Mouse (Mus musculus) embryonic facial prominence, embryonic 15.5 days (tissue): ENCODE results near the gene Isy1. TPM values are rescaled to one million over a fixed set of nuclear protein-coding genes. Genes with fewer than 3 reads are reported as not detected.
"Not testable (repeated sequence)": the region's sequence is repeated elsewhere in the genome, so short reads cannot be mapped to it uniquely, and the experiment has no call there.

Experiments
- ATAC-seq: fragments of 200-750 bp; cut with Nextera tagmentation; 2 replicates; pipeline ENCODE4 v1.8.0; 2017; ENCODE audit warnings: low read depth, moderate TSS enrichment; ENCODE audit not compliant: insufficient number of reproducible peaks, low FRiP score, low TSS enrichment
- H3K27ac ChIP-seq: fragments of 300-500 bp; sonication (generic); replicated peaks from 2 replicates; pipeline ENCODE4 v1.5.1; 2015; ENCODE audit warnings: mild to moderate bottlenecking, inconsistent platforms
- H3K27me3 ChIP-seq: fragments of 300-500 bp; sonication (generic); 2 replicates; pipeline ENCODE4 v1.6.1; 2015; ENCODE audit warnings: inconsistent platforms
- H3K36me3 ChIP-seq: fragments of 300-500 bp; sonication (generic); 2 replicates; pipeline ENCODE4 v1.6.1; 2015; ENCODE audit warnings: mild to moderate bottlenecking, inconsistent platforms
- H3K4me1 ChIP-seq: fragments of 300-500 bp; sonication (generic); 2 replicates; pipeline ENCODE4 v1.6.1; 2015; ENCODE audit warnings: inconsistent platforms
- H3K4me2 ChIP-seq: fragments of 300-500 bp; sonication (generic); replicated peaks from 2 replicates; pipeline ENCODE4 v1.6.1; 2015; ENCODE audit warnings: mild to moderate bottlenecking, inconsistent platforms
- H3K4me3 ChIP-seq: fragments of 300-500 bp; sonication (generic); replicated peaks from 2 replicates; pipeline ENCODE4 v1.5.1; 2015; ENCODE audit warnings: mild to moderate bottlenecking, inconsistent platforms
- H3K9ac ChIP-seq: fragments of 300-500 bp; sonication (generic); 2 replicates; pipeline ENCODE4 v1.6.1; 2015; ENCODE audit warnings: inconsistent platforms
- H3K9me3 ChIP-seq: fragments of 300-500 bp; sonication (generic); replicated peaks from 2 replicates; pipeline ENCODE4 v1.6.1; 2016; ENCODE audit warnings: inconsistent platforms
- WGBS: fragments of 180-500 bp; shearing (Covaris S2); methylation state at CpG from one replicate; pipeline ENCODE4 v1.1.7; 2015; 5-methylcytosine and 5-hydroxymethylcytosine counted together
- polyA plus RNA-seq: library from polyadenylated mRNA; unstranded; fragments of >200 nt; fragmentation: Nextera tagmentation; extraction: Ambion mirVana; gene quantifications from 2 replicates; pipeline ENCODE4 v1.2.1, GENCODE M21; 2015

Isy1 gene
- polyA plus RNA-seq, 1 experiment from 2014 or later = 48.7 TPM

DNA sequence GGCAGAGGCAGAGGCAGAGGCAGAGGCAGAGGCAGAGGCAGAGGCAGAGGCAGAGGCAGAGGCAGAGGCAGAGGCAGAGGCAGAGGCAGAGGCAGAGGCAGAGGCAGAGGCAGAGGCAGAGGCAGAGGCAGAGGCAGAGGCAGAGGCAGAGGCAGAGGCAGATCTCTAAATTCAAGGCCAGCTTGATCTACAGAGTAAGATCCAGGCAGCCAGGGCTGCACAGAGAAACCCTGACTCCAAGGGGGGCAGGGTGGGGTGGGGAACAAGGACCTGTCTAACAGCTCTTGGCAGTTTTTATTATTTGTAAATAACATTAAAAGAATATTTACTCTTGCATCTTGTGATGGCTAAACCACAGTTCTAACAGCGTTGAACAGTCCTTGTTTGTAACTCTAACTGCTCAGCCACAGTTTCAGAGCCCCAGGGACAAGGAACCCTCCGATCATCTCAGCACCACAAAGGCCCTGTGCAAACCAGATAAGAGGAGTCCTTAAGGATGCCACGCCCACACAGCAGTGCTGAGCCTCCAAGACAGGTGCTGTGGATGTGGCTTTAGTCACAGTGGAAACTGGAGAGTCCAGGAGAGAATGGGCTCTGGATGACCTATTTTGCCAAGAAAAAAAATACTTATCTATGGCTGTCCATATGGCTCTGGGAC lies 62.9 kb downstream of the Isy1 start:
- H3K9ac ChIP-seq = no peak overlapping the region
- WGBS = 57% methylated on average over 3 of the region's 3 CpGs
- H3K4me3 ChIP-seq = no peak overlapping the region
- H3K27me3 ChIP-seq = no peaks in the 10 kb centered on the region
- no peaks in the 10 kb centered on the region for H3K4me1 ChIP-seq
- no peak overlapping the region for H3K4me2 ChIP-seq
- ATAC-seq = no peak
- no peak overlapping the region for H3K27ac ChIP-seq
- H3K9me3 ChIP-seq = no peaks in the 10 kb centered on the region
- no peaks in the 10 kb centered on the region for H3K36me3 ChIP-seq

DNA sequence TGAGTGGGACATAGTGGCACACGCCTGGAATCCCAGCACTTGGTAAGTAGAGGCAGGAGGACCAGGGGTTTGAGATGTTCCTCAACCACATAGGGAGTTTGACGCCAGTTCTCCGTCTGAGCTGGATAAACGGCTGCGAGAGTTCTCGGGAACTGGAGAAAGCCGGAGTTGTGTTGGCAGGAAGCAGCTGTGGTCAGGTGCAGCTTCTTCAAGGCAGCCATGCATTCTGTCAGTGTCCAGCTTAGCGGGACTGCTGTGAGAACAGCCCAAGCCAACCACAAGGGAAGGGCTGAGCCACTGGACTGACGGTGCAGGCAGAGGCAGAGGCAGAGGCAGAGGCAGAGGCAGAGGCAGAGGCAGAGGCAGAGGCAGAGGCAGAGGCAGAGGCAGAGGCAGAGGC lies 63.7 kb downstream of the Isy1 start:
- Histone ChIP-seq H3K27ac (no peak overlapping the region), H3K4me3 (no peak overlapping the region), H3K36me3 (no peaks in the 10 kb centered on the region), H3K9ac (no peak overlapping the region), H3K4me1 (no peaks in the 10 kb centered on the region), H3K4me2 (no peak overlapping the region), H3K9me3 (no peaks in the 10 kb centered on the region), H3K27me3 (no peaks in the 10 kb centered on the region)
- WGBS = 81% methylated on average over 9 of the region's 9 CpGs
- ATAC-seq = no peak

DNA sequence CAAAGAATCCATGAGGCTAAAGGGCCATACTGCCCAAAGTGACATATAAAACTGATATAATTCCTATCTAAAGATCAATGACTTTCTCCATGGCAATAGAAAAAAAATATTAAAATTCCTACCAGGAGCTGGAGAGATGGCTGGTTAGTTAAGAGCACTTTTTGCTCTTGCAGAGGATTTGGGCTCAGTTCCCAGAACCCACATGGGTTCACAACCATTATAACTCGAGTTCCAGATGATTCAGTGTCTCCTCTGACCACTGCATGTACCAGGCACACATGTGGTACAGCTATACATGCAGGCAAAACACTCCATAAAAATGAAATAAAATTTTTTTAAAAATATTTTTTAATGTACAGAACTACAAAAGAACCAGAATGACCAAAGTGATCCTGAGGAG lies 64.1 kb downstream of the Isy1 start:
- 27% methylated on average over 1 of the region's 1 CpGs for WGBS
- no peak for ATAC-seq
- H3K27ac ChIP-seq = no peak overlapping the region
- no peaks in the 10 kb centered on the region for H3K9me3 ChIP-seq
- H3K9ac ChIP-seq = no peak overlapping the region
- H3K27me3 ChIP-seq = no peaks in the 10 kb centered on the region
- H3K4me2 ChIP-seq = no peak overlapping the region
- H3K36me3 ChIP-seq = no peaks in the 10 kb centered on the region
- no peak overlapping the region for H3K4me3 ChIP-seq
- no peaks in the 10 kb centered on the region for H3K4me1 ChIP-seq

DNA sequence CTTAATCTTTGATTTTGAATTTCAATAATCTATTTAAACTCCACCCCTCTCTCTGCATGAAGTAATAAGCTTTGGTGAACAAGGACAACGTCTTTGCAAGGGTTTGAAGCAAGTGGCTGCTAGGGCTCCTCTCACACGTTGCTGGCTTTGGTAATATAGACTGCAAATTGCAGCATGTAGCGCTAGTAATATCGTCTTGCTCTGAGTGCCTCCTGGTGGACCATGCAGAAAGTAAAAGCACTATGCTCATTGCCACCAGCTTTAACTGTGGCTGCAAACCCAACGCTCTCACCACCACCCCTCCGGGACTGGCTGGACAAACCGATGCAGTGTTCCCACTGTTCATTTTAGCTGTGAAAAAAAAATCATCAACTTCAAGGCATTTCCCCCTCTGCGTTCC lies 68.0 kb downstream of the Isy1 start:
- Histone ChIP-seq H3K4me3 (no peak overlapping the region), H3K4me2 (no peak overlapping the region), H3K4me1 (no peaks in the 10 kb centered on the region), H3K9ac (no peak overlapping the region), H3K9me3 (no peaks in the 10 kb centered on the region), H3K27me3 (no peaks in the 10 kb centered on the region), H3K27ac (no peak overlapping the region), H3K36me3 (no peaks in the 10 kb centered on the region)
- 47% methylated on average over 8 of the region's 8 CpGs for WGBS
- ATAC-seq = no peak

DNA sequence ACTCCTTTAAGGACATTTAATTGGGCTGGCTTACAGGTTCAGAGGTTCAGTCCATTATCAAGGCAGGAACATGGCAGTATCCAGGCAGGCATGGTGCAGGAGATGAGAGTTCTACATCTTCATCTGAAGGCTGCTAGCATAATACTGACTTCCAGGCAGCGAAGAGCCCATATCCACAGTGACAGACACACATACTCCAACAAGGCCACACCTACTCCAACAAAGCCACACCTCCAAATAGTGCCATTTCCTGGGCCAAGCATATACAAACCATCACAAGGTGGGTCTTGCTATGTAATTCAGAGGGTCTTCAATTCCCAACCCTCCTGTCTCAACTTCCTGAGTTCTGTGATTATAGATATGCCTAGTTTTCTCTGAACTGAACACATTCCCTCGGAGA lies 74.3 kb downstream of the Isy1 start:
- not testable (repeated sequence) for H3K4me1 ChIP-seq, H3K9ac ChIP-seq, H3K27ac ChIP-seq, H3K36me3 ChIP-seq, ATAC-seq, H3K9me3 ChIP-seq, H3K27me3 ChIP-seq, H3K4me2 ChIP-seq, H3K4me3 ChIP-seq
- WGBS = 90% methylated on average over 2 of the region's 2 CpGs

Other genes with a start within 250 kb of the Isy1 start
- 7.5 and 7.8 TPM in 2 replicates for gene Prokr1, start 248.1 kb downstream of the Isy1 start, polyA plus RNA-seq
- gene Aplf, start 166.6 kb downstream of the Isy1 start, polyA plus RNA-seq = 14.7 and 15.8 TPM in 2 replicates
- gene Efcc1, start 107.9 kb downstream of the Isy1 start, polyA plus RNA-seq = 2.2 TPM in 2 replicates
- 0.83 and 0.97 TPM in 2 replicates for gene Gp9, start 60.7 kb downstream of the Isy1 start, polyA plus RNA-seq
- gene Rab43, start 26.6 kb downstream of the Isy1 start, polyA plus RNA-seq = 11.5 and 18.0 TPM in 2 replicates
- 3.4 and 5.9 TPM in 2 replicates for gene Gm45140, start 3.0 kb downstream of the Isy1 start, polyA plus RNA-seq
- gene Cnbp, start 12.3 kb upstream of the Isy1 start, polyA plus RNA-seq = 999 and 1,010 TPM in 2 replicates
- 172 and 173 TPM in 2 replicates for gene Copg1, start 49.0 kb upstream of the Isy1 start, polyA plus RNA-seq
- gene Hmces, start 75.1 kb upstream of the Isy1 start, polyA plus RNA-seq = 51.5 and 53.5 TPM in 2 replicates
- 41.6 and 45.5 TPM in 2 replicates for gene H1fx, start 142.8 kb upstream of the Isy1 start, polyA plus RNA-seq
- gene Rab7, start 206.5 kb upstream of the Isy1 start, polyA plus RNA-seq = 218 and 225 TPM in 2 replicates
- gene Rpn1, start 245.7 kb upstream of the Isy1 start, polyA plus RNA-seq = 376 and 384 TPM in 2 replicates